Mouse (Mus musculus) brain, embryonic 14.5 days (tissue): ENCODE results near the gene Etfa.

Source experiments
- CTCF ChIP-seq: fragments of 200-500 bp; IDR thresholded peaks from 2 replicates; pipeline ENCODE4 v1.5.1; 2012; ENCODE audit warnings: inconsistent platforms, mild to moderate bottlenecking, moderate library complexity, borderline replicate concordance; ENCODE audit not compliant: insufficient read depth, insufficient read length; ENCODE audit errors: extremely low read depth
- POLR2A ChIP-seq: fragments of 200-500 bp; IDR thresholded peaks from 2 replicates; pipeline ENCODE4 v1.6.1; 2012; ENCODE audit warnings: mild to moderate bottlenecking, inconsistent platforms, borderline replicate concordance; ENCODE audit not compliant: poor library complexity, insufficient read depth, insufficient read length, severe bottlenecking; ENCODE audit errors: extremely low read depth

- TF ChIP-seq CTCF (no peak), POLR2A (no peak)
These were observed 64.5 kb downstream of the Etfa start for GRCm38 (mm10) chr9:55447509-55447908.
